ENCODE assay signal across 26 mouse cellular contexts in the genomic region with DNA sequence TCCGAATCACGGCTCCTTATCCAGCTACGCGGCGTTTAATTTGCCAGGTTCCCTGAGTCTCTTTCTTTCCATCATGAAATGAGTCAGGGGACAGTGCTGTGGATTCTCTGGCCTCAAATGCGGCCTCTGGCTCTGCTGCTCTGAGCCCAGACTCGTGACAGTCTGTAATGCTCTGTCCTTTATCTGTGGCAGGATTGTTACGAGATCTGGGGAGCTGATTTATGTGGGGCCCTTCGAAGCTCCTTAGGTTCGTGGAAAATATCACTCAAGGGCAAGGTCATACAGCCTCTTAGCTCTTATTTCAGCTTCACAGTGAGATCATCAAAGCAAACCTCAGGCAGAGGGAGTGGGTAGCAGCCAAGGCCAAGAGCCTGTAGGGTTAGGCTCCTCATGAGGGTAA. TPM values are rescaled to one million over a fixed set of nuclear protein-coding genes. Genes with fewer than 3 reads are reported as not detected.
"Had no signal": no experiment of that assay in that cellular context is flagged by ENCODE, and none has a peak within 500 bp of the region (broad histone marks: within the 10 kb centered on the region; RNA-seq: fewer than 3 reads in every experiment).

No protein-coding gene starts in this region.

- DNase-seq: kidney, adult 8-10 months; kidney, postnatal 10 days; kidney, postnatal 36 days; layer of hippocampus, postnatal 36 days; liver, postnatal 0 days; lung, embryonic 14.5 days; right cerebral cortex, adult 18-20 months; right cerebral cortex, postnatal 14 days; right cerebral cortex, postnatal 4 days; thymus, adult 18-20 months; thymus, postnatal 36 days had no signal

- H3K4me2 ChIP-seq: kidney, embryonic 15.5 days; liver, embryonic 11.5 days; lung, embryonic 14.5 days; midbrain, embryonic 13.5 days; neural tube, embryonic 13.5 days; stomach, embryonic 15.5 days had no signal

- H3K4me3 ChIP-seq: kidney, embryonic 15.5 days; left cerebral cortex, adult 2 months; megakaryocyte, embryonic 14.5 days; midbrain, embryonic 10.5 days; midbrain, embryonic 13.5 days; myocyte; neural tube, embryonic 13.5 days; stomach, embryonic 15.5 days had no signal

- ATAC-seq: liver, postnatal 0 days; lung, postnatal 0 days; midbrain, embryonic 13.5 days; midbrain, embryonic 16.5 days had no signal

- H3K27ac ChIP-seq: kidney, embryonic 15.5 days; left cerebral cortex, adult 2 months; liver, embryonic 14.5 days; midbrain, embryonic 10.5 days; midbrain, embryonic 13.5 days; neural tube, embryonic 13.5 days; stomach, embryonic 15.5 days had no signal

- H3K4me1 ChIP-seq: kidney, embryonic 15.5 days; neural tube, embryonic 13.5 days; stomach, embryonic 15.5 days had no signal

- H3K36me3 ChIP-seq: kidney, embryonic 15.5 days; midbrain, embryonic 10.5 days; midbrain, embryonic 13.5 days; neural tube, embryonic 13.5 days; stomach, embryonic 15.5 days had no signal

- H3K27me3 ChIP-seq: neural tube, embryonic 13.5 days; stomach, embryonic 15.5 days had no signal

- H3K9ac ChIP-seq: kidney, embryonic 15.5 days; liver, embryonic 14.5 days; liver, postnatal 0 days; lung, embryonic 14.5 days; midbrain, embryonic 13.5 days; neural tube, embryonic 13.5 days; stomach, embryonic 15.5 days had no signal

RNA-seq across cellular contexts. Expression of gene Runx3, which starts 6.2 kb away (rescaled TPM):
- total RNA-seq: layer of hippocampus, postnatal 10 days; layer of hippocampus, postnatal 36 days; left cerebral cortex, postnatal 10 days; left cerebral cortex, postnatal 36 days had no signal
- polyA plus RNA-seq: midbrain, embryonic 13.5 days; midbrain, embryonic 16.5 days had no signal
